Mouse (Mus musculus) liver, embryonic 14.5 days (tissue): ENCODE measurements around the gene Il22ra2. TPM values are rescaled to one million over a fixed set of nuclear protein-coding genes. Genes with fewer than 3 reads are reported as not detected.

Source experiments
- ATAC-seq: fragments of 200-750 bp; cut with Nextera tagmentation; 2 replicates; pipeline ENCODE4 v1.8.0; 2017; ENCODE audit warnings: moderate number of reproducible peaks, mild to moderate bottlenecking, moderate library complexity; ENCODE audit not compliant: insufficient read depth
- DNase-seq, 3 experiments: peaks; one replicate each; pipeline ENCODE4 v3.0.0-alpha.2; 2012 to 2013; ENCODE audit warnings: low read depth in 3 of 3, low spot score in 3 of 3
- H3K27ac ChIP-seq: fragments of 300-500 bp; sonication (generic); 2 replicates; pipeline ENCODE4 v1.5.1; 2014; ENCODE audit warnings: moderate library complexity, mild to moderate bottlenecking, control low read depth, inconsistent platforms
- H3K27me3 ChIP-seq: fragments of 300-500 bp; sonication (generic); 2 replicates; pipeline ENCODE4 v1.6.1; 2014; ENCODE audit warnings: mild to moderate bottlenecking, low read length, moderate library complexity; ENCODE audit not compliant: control insufficient read depth, insufficient read depth
- H3K36me3 ChIP-seq: fragments of 300-500 bp; sonication (generic); replicated peaks from 2 replicates; pipeline ENCODE4 v1.6.1; 2014; ENCODE audit warnings: low read depth; ENCODE audit not compliant: control insufficient read depth, insufficient read depth
- H3K4me1 ChIP-seq, 2 experiments: fragments of 200-500 bp in 1 of 2; fragments of 300-500 bp in 1 of 2; sonication (generic) in 1 of 2; replicated peaks; 2 replicates each; pipeline ENCODE4 v1.6.1; 2012 to 2014; ENCODE audit warnings: antibody characterized with exemption in 1 of 2, inconsistent platforms in 1 of 2, low read length in 1 of 2; ENCODE audit not compliant: control insufficient read depth in 2 of 2, insufficient read depth in 2 of 2
- H3K4me2 ChIP-seq: fragments of 300-500 bp; sonication (generic); 2 replicates; pipeline ENCODE4 v1.6.1; 2014; ENCODE audit warnings: low read depth, mild to moderate bottlenecking, control low read depth, moderate library complexity
- H3K4me3 ChIP-seq, 2 experiments: fragments of 200-500 bp in 1 of 2; fragments of 300-500 bp in 1 of 2; sonication (generic) in 1 of 2; 2 replicates each; pipeline ENCODE4 v1.5.1; 2012 to 2014; ENCODE audit warnings: low read depth in 2 of 2, low read length in 2 of 2, mild to moderate bottlenecking in 2 of 2, control low read depth in 1 of 2, inconsistent platforms in 1 of 2, moderate library complexity in 1 of 2; ENCODE audit not compliant: insufficient read depth in 1 of 2
- H3K9ac ChIP-seq: fragments of 300-500 bp; sonication (generic); replicated peaks from 2 replicates; pipeline ENCODE4 v1.6.1; 2014; ENCODE audit warnings: mild to moderate bottlenecking, control low read depth, moderate library complexity
- H3K9me3 ChIP-seq: fragments of 300-500 bp; sonication (generic); 2 replicates; pipeline ENCODE4 v1.6.1; 2016; ENCODE audit warnings: low read length, mixed read lengths; ENCODE audit not compliant: control insufficient read depth
- CTCF ChIP-seq: IDR thresholded peaks from 2 replicates; pipeline ENCODE4 v1.5.1; 2016; ENCODE audit warnings: antibody characterized with exemption, low read depth, control low read depth
- EP300 ChIP-seq: IDR thresholded peaks from 2 replicates; pipeline ENCODE4 v1.6.1; 2016; ENCODE audit warnings: antibody characterized with exemption, low read depth
- WGBS: fragments of 180-500 bp; shearing (Covaris S2); extraction: QIAGEN DNeasy Blood & Tissue Kit; methylation state at CpG from one replicate; pipeline ENCODE4 v1.1.7; 2014; ENCODE audit not compliant: insufficient replicate concordance; 5-methylcytosine and 5-hydroxymethylcytosine counted together
- polyA plus RNA-seq, 2 experiments: library from polyadenylated mRNA; depleted of rRNA in 1 of 2; stranded (reverse) in 1 of 2; unstranded in 1 of 2; fragments of >200 nt; fragmentation: Nextera tagmentation in 1 of 2; extraction: Ambion mirVana in 1 of 2; gene quantifications; 2 replicates each; pipeline versions ENCODE4 v1.2.1 to v1.2.3; 2012 to 2014

Il22ra2 gene
- polyA plus RNA-seq, 2 experiments, result 0.03 to 0.08 TPM

DNA sequence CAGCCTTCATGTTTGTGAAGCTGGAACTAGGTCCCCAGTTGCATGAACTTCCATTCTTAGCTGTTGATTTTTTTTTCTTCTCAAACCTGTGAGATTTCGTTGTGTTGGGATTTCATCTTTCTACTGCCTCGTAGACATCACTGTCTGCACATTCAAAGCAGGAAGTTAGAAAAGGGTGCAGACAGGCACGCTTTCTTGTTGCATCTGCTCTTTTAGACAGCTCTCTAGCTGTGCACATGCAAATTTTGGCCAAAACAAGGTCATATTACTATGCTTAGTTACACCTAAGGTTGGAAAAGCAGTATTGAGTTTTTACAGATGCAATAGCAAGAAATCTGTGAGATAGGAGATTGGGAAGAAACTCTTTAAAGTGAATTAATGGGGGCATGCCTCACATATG lies 34.5 kb upstream of the Il22ra2 start:
- Histone ChIP-seq H3K4me2 (no peak overlapping the region), H3K9ac (no peak overlapping the region), H3K4me1 (peaks cover 21 to 63% of the 10 kb centered on the region in 2 experiments), H3K4me3 (no peak overlapping the region), H3K27me3 (no peaks in the 10 kb centered on the region), H3K27ac (no peak overlapping the region), H3K36me3 (no peaks in the 10 kb centered on the region), H3K9me3 (no peaks in the 10 kb centered on the region)
- DNase-seq (no peak), ATAC-seq (no peak)
- TF ChIP-seq EP300 (no peak), CTCF (no peak)
- 54% methylated on average over 3 of the region's 3 CpGs for WGBS

DNA sequence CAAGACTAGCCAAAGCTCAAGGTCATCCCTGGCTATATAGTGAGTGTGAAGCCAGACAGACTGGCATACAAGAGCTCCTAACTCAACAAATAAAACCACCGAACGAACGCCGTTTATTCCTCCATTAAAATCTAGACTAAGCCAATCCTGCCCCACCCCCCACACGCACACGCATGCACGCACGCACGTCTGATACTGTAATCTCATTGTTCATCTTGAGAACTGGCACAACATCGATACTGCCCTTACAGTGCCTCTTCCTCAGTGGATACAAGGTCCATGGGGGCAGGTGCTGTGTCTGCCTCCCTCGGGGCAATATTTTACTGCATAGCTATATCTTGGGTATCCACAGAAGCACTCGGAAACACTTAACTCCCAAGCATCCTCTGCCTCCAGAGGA lies 32.2 kb upstream of the Il22ra2 start:
- no peaks in the 10 kb centered on the region; the same call in 1 of the 2 replicates for H3K36me3 ChIP-seq
- H3K9ac ChIP-seq, result no peak overlapping the region
- H3K4me2 ChIP-seq, result no peak overlapping the region
- H3K9me3 ChIP-seq, result no peaks in the 10 kb centered on the region
- 56% methylated on average over 12 of the region's 12 CpGs for WGBS
- H3K4me3 ChIP-seq, result no peak overlapping the region
- H3K27ac ChIP-seq, result no peak overlapping the region
- DNase-seq (no peak), ATAC-seq (no peak)
- H3K27me3 ChIP-seq, result no peaks in the 10 kb centered on the region
- TF ChIP-seq CTCF (no peak), EP300 (no peak)
- H3K4me1 ChIP-seq, result peaks cover 10 to 55% of the 10 kb centered on the region in 2 experiments

DNA sequence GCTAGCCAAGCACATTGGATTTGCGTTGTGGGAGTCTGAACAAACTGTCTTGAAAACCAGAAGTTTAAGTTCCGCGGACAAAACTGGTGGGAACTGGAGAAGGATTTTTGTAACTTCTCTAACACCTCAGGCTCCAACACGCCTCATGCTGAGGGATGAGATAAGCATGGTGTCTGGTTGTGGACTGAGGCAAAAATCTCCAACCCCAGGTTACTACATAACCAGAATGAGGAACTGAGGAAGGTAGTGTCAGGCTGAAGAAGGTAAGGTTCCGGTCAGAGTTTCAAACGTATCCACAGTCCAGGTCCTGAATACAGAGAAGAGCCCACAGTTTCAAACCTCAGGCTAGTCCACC lies 30.5 kb upstream of the Il22ra2 start:
- WGBS, result 8% methylated on average over 6 of the region's 6 CpGs
- no peaks in the 10 kb centered on the region; the same call in 1 of the 2 replicates for H3K36me3 ChIP-seq
- H3K9ac ChIP-seq, result no peak overlapping the region; the same call in 1 of the 2 replicates
- no peaks in the 10 kb centered on the region for H3K27me3 ChIP-seq
- H3K4me2 ChIP-seq, result peak overlapping the region; percentile 81
- peak overlapping the region; percentile 8 for H3K27ac ChIP-seq
- DNase-seq (peak; percentile 28 to 44 (median 30)), ATAC-seq (peak; percentile 48)
- peaks cover 5 to 47% of the 10 kb centered on the region in 2 experiments; a peak in 3 of 4 replicates for H3K4me1 ChIP-seq
- H3K9me3 ChIP-seq, result no peaks in the 10 kb centered on the region
- H3K4me3 ChIP-seq, result peak overlapping the region; percentile 44 to 67
- TF ChIP-seq EP300 (no peak), CTCF (no peak)

DNA sequence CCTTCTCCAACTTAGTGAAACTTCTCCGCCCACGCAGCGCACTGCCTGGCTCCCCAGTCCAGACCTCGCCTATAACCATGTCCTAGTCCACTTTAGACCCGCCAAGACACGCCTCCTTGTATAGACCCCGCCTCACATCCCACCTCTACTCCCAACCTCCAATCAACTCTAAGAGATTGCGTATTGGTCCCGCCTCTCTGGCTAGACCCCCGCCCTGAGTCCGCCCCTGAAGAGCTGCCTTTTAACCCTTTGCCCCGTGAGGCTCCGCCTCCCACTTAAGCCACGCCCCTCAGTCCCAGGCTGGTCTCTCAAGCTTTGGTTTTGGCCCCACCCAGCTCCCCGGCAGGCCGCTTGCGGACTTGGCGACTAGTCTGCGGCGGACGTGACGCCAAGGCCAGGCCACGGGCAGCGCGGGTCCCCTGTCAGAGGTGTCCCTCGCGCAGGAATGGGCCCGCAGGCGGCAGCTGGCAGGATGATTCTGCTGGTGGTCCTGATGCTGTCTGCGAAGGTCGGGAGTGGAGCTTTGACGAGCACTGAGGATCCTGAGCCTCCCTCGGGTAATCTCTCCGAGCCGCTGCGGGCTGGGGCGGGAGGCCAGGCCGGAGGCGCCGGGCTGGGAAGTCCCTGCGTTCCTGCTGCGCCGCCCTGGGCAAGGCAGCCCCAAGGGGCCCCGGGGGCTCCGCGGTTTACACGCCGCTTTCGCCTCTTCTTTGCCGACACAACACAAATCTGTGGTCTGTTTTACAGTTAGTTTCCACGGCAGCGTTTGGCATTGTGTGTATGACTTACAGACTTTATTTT lies 30.0 kb upstream of the Il22ra2 start, which contains the start of gene Ifngr1:
Ifngr1 (plus strand) TSS at position 309 of the 801 bp plus-strand sequence.
- Histone ChIP-seq H3K4me3 (peak within 1 kb of the TSS; percentile 67 to 81), H3K4me2 (peak within 1 kb of the TSS; percentile 81), H3K36me3 (no peaks in the 10 kb centered on the region; the same call in 1 of the 2 replicates), H3K9me3 (no peaks in the 10 kb centered on the region), H3K4me1 (peaks cover 5 to 45% of the 10 kb centered on the region in 2 experiments; a peak in 3 of 4 replicates), H3K27me3 (no peaks in the 10 kb centered on the region), H3K9ac (peak within 1 kb of the TSS; percentile 70), H3K27ac (peak within 1 kb of the TSS; percentile 8)
- DNase-seq (peak; percentile 94 to 97 (median 95)), ATAC-seq (peak; percentile 95)
- 0% methylated on average over 52 of the region's 52 CpGs for WGBS
- TF ChIP-seq CTCF (no peak), EP300 (no peak)

DNA sequence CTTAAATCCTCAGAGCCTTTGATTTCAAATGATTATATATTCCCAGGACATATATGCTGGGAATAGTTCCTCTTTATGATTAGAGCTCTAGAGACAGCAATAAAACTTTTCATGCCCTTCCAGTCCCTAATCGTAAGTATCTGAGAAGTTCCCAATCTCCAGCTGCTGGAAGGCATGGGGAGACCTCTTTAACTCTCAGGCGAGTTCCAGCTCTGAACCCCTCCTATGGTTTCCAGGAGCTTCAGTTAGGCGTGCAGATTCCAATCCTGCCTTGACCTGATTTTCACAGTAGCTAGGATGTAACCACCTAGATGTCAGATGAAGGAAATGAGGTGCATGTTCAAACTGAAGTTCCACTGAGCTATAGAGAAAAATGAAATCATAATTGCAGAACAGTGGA lies 29.2 kb upstream of the Il22ra2 start:
- 4% methylated on average over 3 of the region's 3 CpGs for WGBS
- TF ChIP-seq CTCF, result no peak
- TF ChIP-seq EP300, result no peak

More for the DNA sequence above, 29.2 kb upstream of the Il22ra2 start:
- peaks cover 5 to 38% of the 10 kb centered on the region in 2 experiments; a peak in 3 of 4 replicates for H3K4me1 ChIP-seq
- H3K27me3 ChIP-seq, result no peaks in the 10 kb centered on the region
- H3K4me2 ChIP-seq, result peak overlapping the region; percentile 81
- H3K4me3 ChIP-seq, result peak overlapping the region; percentile 67 to 81
- no peaks in the 10 kb centered on the region for H3K9me3 ChIP-seq
- DNase-seq (no peak), ATAC-seq (no peak)
- H3K27ac ChIP-seq, result no peak overlapping the region
- H3K9ac ChIP-seq, result peak overlapping the region; percentile 70
- no peaks in the 10 kb centered on the region; the same call in 1 of the 2 replicates for H3K36me3 ChIP-seq
